Mouse (Mus musculus) heart, embryonic 12.5 days (tissue): Measurements from ENCODE around the gene Tmem8. TPM values are rescaled to one million over a fixed set of nuclear protein-coding genes. Genes with fewer than 3 reads are reported as not detected.

Source experiments
- ATAC-seq: fragments of 200-750 bp; cut with Nextera tagmentation; 2 replicates; pipeline ENCODE4 v1.8.0; 2017; ENCODE audit warnings: moderate TSS enrichment, moderate library complexity; ENCODE audit not compliant: insufficient number of reproducible peaks, low FRiP score
- H3K27ac ChIP-seq: fragments of 300-500 bp; sonication (generic); 2 replicates; pipeline ENCODE4 v1.5.1; 2016; ENCODE audit warnings: mild to moderate bottlenecking, moderate library complexity; ENCODE audit not compliant: poor library complexity, severe bottlenecking
- H3K27me3 ChIP-seq: fragments of 300-500 bp; sonication (generic); replicated peaks from 2 replicates; pipeline ENCODE4 v1.6.1; 2016; ENCODE audit warnings: mild to moderate bottlenecking, moderate library complexity
- H3K36me3 ChIP-seq: fragments of 300-500 bp; sonication (generic); 2 replicates; pipeline ENCODE4 v1.6.1; 2016; ENCODE audit warnings: mild to moderate bottlenecking, moderate library complexity
- H3K4me1 ChIP-seq: fragments of 300-500 bp; sonication (generic); replicated peaks from 2 replicates; pipeline ENCODE4 v1.6.1; 2016; ENCODE audit warnings: mild to moderate bottlenecking
- H3K4me2 ChIP-seq: fragments of 300-500 bp; sonication (generic); 2 replicates; pipeline ENCODE4 v1.6.1; 2016; ENCODE audit warnings: mild to moderate bottlenecking, moderate library complexity
- H3K4me3 ChIP-seq: fragments of 300-500 bp; sonication (generic); 2 replicates; pipeline ENCODE4 v1.5.1; 2016; ENCODE audit warnings: mild to moderate bottlenecking
- H3K9ac ChIP-seq: fragments of 300-500 bp; sonication (generic); 2 replicates; pipeline ENCODE4 v1.6.1; 2016; ENCODE audit warnings: mild to moderate bottlenecking, moderate library complexity
- H3K9me3 ChIP-seq: fragments of 300-500 bp; sonication (generic); replicated peaks from 2 replicates; pipeline ENCODE4 v1.6.1; 2016; ENCODE audit warnings: mild to moderate bottlenecking, moderate library complexity
- WGBS: fragments of 180-500 bp; shearing (Covaris S2); methylation state at CpG from one replicate; pipeline ENCODE4 v1.1.7; 2016; 5-methylcytosine and 5-hydroxymethylcytosine counted together
- polyA plus RNA-seq: library from polyadenylated mRNA; unstranded; fragments of >200 nt; fragmentation: Nextera tagmentation; extraction: Ambion mirVana; gene quantifications from 2 replicates; pipeline ENCODE4 v1.2.1, GENCODE M21; 2016

Tmem8 gene
- polyA plus RNA-seq, 1 experiment from 2014 or later, result 1.2 TPM

DNA sequence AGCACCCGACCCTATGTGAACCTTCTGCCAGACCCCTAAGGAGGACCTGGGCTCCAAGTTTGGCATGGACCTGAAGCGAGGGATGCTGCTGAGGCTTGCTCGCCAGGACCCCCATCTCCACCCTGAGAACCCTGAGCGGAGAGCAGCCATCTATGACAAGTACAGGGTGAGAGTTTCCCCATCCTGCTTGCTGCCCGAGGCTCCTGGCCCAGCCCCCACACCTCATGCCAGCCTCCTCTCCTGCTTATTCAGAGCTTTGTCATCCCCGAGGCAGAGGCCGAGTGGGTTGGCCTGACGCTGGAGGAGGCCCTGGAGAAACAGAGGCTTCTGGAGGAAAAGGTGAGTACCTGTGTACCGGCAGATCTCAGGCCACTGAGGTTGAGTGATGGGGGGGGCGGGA, 12.1 kb downstream of the Tmem8 start:
- H3K9ac ChIP-seq, result no peak overlapping the region
- no peaks in the 10 kb centered on the region for H3K9me3 ChIP-seq
- no peak for ATAC-seq
- 0 out of 2 replicates have a peak, but pooled peaks cover 4% of the 10 kb centered on the region for H3K27me3 ChIP-seq
- H3K4me1 ChIP-seq, result peaks cover 8% of the 10 kb centered on the region
- peaks cover 53% of the 10 kb centered on the region for H3K36me3 ChIP-seq
- H3K4me3 ChIP-seq, result no peak overlapping the region
- no peak overlapping the region for H3K27ac ChIP-seq
- 91% methylated on average over 10 of the region's 10 CpGs for WGBS
- H3K4me2 ChIP-seq, result no peak overlapping the region

DNA sequence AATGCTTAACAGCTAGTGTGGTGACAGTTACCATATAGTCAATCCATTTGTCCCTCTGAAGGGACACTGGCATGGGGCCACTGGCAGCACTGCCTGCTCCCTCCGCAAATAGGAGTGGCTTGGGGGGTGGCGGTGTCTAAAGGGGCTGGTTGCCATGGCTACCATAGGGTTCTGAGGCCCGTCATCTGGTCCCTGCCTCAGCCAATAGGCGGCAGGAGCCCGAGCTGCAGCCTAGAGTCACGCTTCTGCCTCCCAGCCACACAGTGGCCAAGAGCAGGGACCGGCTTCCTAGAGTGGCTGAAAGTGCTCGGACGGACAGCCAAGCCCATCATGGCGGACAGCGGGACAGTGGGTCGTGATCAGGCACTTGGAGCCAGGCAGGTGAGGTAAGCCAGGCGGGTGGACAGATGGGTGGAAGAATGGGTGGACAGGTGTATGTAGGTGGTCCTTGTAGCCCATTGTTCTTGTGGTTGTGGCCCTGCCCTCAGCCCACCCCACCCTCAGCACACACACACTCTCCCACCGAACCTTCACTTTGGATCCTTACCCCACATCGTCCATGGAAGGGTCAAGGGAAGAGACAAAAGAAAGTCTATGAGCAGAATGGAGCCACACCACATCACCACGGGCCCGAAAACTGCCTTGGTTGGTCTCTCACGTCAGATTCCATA, 18.1 kb downstream of the Tmem8 start:
- H3K27me3 ChIP-seq, result no peaks in the 10 kb centered on the region
- H3K27ac ChIP-seq, result no peak overlapping the region
- WGBS, result 89% methylated on average over 18 of the region's 18 CpGs
- no peak for ATAC-seq
- no peaks in the 10 kb centered on the region for H3K9me3 ChIP-seq
- no peak overlapping the region for H3K4me2 ChIP-seq
- no peak overlapping the region for H3K9ac ChIP-seq
- H3K4me1 ChIP-seq, result no peaks in the 10 kb centered on the region
- H3K4me3 ChIP-seq, result no peak overlapping the region
- peaks cover 61% of the 10 kb centered on the region for H3K36me3 ChIP-seq

DNA sequence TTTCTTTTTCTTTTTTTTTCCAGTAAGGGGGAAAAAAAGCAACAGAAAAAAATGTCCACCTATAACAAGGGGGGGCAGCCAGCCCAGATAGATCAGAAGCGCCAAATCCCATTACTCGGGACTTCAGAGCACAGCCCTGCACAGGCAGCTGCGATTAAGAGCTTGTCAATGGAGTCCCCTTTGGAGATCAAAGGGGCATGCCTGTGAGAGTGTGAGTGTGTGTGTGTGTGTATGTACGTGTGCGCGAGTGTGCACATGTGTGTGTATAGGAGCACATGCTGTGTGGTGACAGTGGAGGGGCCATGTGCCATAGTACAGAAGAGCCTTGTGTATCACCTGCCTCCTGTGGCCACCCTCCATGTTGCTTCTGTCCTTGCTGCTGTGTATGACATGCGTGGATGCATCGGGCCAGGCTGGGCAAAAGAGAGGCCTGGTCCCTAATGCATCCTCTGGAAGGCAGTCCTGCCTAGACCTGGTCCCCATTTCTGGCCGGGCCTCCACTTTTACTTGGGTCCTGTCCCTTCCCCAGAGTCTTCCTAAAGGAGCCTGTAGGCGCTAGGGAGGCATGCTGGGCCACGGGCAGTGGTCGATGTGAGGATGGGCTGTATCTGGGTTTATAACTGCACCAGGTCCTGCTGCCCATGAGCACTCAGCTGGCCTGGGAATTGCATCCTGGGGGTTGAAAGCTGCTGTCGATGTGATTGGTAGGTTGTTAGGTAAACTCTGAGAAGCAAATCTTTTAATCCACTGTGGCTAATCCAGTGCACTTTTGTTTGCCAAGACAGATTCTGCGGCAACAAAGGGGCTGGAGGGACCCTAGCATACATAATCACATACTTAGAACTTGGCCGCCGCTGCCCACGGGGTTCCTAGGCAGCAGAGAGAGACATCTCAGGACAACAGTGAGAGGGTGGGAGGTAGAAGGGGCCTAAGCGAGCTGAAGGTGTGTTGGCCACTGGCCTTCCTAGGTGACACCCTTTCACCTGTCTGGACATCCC, 19.1 kb downstream of the Tmem8 start:
- Histone ChIP-seq H3K4me1 (0 out of 2 replicates have a peak, but pooled peaks cover 2% of the 10 kb centered on the region), H3K4me2 (no peak overlapping the region), H3K4me3 (no peak overlapping the region), H3K9ac (no peak overlapping the region), H3K27me3 (no peaks in the 10 kb centered on the region), H3K36me3 (peaks cover 51% of the 10 kb centered on the region), H3K9me3 (no peaks in the 10 kb centered on the region), H3K27ac (no peak overlapping the region)
- 91% methylated on average over 18 of the region's 18 CpGs for WGBS
- ATAC-seq, result no peak

DNA sequence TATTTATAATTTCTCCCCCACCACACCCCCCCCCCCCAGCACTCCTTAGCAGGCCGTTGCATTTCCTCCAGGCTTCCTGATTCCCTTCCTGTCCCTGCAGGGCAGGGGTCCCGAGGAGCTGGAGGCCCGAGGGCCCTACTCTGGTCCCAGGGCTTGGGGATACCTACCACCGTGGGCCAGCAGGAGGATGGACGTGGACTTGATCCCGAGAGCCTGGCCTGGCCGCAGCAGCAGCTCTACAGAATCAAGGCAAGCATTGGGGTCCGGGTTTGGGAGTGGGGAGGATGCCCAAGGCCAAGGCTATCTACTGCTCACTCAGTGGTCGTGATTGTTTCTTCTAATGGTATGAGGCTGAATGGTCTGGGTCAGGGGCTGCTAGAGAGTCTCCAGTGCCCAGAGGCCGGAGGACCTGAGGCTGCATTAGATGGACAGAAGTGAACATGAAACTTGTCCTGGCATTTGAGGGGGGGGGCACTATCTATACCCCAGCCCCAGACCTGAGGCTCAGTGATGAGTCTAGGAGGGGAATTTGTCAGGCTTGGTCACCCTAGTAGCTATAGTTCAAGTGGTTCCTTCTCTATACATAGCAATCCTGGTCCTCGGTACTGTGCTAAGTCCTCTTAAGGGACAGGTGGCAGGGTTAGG, 24.1 kb downstream of the Tmem8 start:
- peak overlapping the region; percentile 84; the same call in 1 of the 2 replicates for H3K4me2 ChIP-seq
- no peak for ATAC-seq
- WGBS, result 78% methylated on average over 11 of the region's 11 CpGs
- H3K4me3 ChIP-seq, result no peak overlapping the region
- no peaks in the 10 kb centered on the region for H3K27me3 ChIP-seq
- H3K4me1 ChIP-seq, result peaks cover 29% of the 10 kb centered on the region
- H3K9me3 ChIP-seq, result no peaks in the 10 kb centered on the region
- peaks cover 4% of the 10 kb centered on the region; the same call in 1 of the 2 replicates for H3K36me3 ChIP-seq
- H3K9ac ChIP-seq, result no peak overlapping the region
- no peak overlapping the region for H3K27ac ChIP-seq

DNA sequence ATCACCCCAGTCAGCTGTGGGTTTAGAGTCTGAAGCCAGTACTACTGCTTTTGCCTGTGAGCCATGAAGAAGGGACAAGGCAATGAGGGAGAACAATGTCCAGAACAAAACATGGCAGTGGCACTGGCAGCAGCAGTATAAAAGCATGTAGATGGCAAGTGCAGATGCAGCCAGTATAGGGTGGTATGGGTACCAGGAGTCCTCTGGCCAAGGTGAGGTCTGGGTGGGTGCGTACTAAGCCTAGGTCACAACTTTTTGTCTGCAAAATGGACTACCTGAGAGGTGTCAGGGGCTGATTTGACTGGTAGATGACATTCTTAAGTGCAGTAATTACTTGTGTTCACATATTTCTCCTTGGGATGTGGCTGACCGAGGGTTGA, 24.6 kb downstream of the Tmem8 start:
- Histone ChIP-seq H3K36me3 (peaks cover 9% of the 10 kb centered on the region), H3K27ac (peak overlapping the region; percentile 26; the same call in 1 of the 2 replicates), H3K4me2 (peak overlapping the region; percentile 84), H3K4me1 (peaks cover 29% of the 10 kb centered on the region), H3K9ac (0 out of 2 replicates have a peak overlapping the region, but pooled peaks have one; percentile 42), H3K9me3 (no peaks in the 10 kb centered on the region), H3K27me3 (no peaks in the 10 kb centered on the region), H3K4me3 (peak overlapping the region; percentile 88)
- ATAC-seq, result no peak
- 70% methylated on average over 2 of the region's 2 CpGs for WGBS

DNA sequence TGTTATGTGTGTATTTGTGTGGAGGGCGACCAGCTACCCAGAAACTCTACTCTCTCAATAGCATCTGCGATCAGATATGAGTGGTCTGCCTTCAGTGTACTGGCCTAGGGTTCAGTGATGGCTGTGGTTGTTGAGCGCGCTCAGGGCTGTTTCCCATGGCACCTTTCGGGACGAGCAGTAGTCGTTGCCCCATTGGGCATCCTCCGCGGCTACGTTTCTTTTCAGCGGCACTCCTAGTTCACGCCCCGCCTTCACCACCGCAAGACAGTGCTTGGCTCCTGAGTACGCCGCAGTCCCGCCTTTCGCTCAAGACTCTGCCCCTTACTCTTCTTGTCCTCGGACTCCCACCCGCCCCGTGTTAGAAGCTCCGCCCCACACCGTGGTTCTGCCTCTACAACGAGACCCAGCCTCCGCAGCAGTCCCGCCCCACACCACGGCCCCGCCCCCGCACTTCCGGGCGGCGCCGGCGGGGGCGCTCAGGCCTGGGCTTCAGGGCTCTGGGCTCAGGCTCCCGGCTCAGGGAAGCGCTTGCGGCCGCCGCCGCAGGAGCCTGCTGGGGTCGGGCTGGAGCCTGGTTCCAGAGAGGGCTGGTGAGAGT, 25.2 kb downstream of the Tmem8 start, which contains the start of gene Axin1:
Axin1 (plus strand) TSS at position 450 of the 598 bp plus-strand sequence.
- Histone ChIP-seq H3K4me1 (peaks cover 29% of the 10 kb centered on the region), H3K9me3 (no peaks in the 10 kb centered on the region), H3K27me3 (no peaks in the 10 kb centered on the region), H3K9ac (peak within 1 kb of the TSS; percentile 90), H3K4me3 (peak within 1 kb of the TSS; percentile 88), H3K4me2 (peak within 1 kb of the TSS; percentile 84), H3K36me3 (peaks cover 15% of the 10 kb centered on the region), H3K27ac (peak within 1 kb of the TSS; percentile 93)
- WGBS, result 1% methylated on average over 42 of the region's 42 CpGs
- peak; percentile 97 for ATAC-seq

DNA sequence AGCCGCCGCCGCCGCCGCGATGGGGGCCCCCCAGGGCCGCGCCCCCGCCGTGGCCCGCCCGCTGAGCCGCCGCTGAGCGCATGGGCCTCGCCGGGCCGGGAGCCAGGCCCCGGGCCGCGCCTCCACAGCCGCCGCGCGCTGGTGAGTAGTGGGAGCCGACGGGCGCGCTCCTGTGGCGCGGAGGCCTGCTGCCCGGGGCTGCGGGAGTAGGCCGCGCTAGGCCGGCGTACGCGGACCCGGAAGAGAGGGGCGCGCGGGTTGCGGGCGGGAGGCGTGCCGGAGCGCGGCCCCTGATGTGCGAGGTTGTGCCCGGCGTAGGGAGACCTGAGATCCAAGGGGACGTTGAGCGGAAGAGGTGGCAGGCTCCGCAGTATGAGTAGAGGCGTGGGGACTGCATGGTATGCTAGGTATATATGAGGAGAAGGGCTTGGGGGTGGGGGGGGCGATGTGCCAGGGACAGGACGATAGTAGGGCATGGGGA, 25.8 kb downstream of the Tmem8 start:
- Histone ChIP-seq H3K4me2 (peak overlapping the region; percentile 84), H3K9me3 (no peaks in the 10 kb centered on the region), H3K36me3 (peaks cover 17% of the 10 kb centered on the region), H3K27ac (peak overlapping the region; percentile 93), H3K4me1 (peaks cover 29% of the 10 kb centered on the region), H3K27me3 (no peaks in the 10 kb centered on the region), H3K9ac (peak overlapping the region; percentile 90), H3K4me3 (peak overlapping the region; percentile 88)
- peak; percentile 80 for ATAC-seq
- under 1% methylated on average over 57 of the region's 58 CpGs for WGBS

DNA sequence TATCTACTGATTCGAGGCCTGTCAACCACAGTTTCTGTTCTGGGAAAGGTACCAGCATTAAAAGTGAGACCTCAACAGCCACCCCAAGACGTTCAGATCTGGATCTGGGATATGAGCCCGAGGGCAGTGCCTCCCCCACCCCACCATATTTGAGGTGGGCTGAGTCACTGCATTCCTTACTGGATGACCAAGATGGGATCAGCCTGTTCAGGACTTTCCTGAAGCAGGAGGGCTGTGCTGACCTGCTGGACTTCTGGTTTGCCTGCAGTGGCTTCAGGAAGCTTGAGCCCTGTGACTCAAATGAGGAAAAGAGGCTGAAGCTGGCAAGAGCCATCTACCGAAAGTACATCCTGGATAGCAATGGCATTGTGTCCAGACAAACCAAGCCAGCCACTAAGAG, 29.7 kb downstream of the Tmem8 start:
- H3K4me3 ChIP-seq, result no peak overlapping the region
- H3K36me3 ChIP-seq, result peaks cover 47% of the 10 kb centered on the region
- H3K9ac ChIP-seq, result no peak overlapping the region
- no peaks in the 10 kb centered on the region for H3K27me3 ChIP-seq
- peaks cover 23% of the 10 kb centered on the region for H3K4me1 ChIP-seq
- no peak overlapping the region for H3K4me2 ChIP-seq
- no peaks in the 10 kb centered on the region for H3K9me3 ChIP-seq
- H3K27ac ChIP-seq, result no peak overlapping the region
- WGBS, result 86% methylated on average over 4 of the region's 4 CpGs
- ATAC-seq, result no peak

DNA sequence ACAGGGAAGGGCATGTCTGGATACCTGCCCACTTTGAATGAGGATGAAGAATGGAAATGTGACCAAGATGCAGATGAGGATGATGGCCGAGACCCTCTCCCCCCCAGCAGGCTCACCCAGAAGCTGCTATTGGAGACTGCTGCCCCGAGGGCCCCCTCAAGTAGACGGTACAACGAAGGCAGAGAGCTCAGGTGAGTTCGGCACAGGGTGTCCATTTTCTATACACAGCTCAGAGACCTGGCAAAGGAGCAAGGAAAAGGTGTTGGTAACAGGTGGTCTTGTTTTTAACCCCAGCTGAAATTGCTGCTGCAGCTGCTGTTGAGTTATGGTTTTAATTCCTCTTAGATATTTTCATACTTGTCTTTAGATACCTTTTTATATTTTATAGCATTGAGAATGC, 30.3 kb downstream of the Tmem8 start:
- no peaks in the 10 kb centered on the region for H3K9me3 ChIP-seq
- H3K9ac ChIP-seq, result no peak overlapping the region
- ATAC-seq, result no peak
- no peaks in the 10 kb centered on the region for H3K27me3 ChIP-seq
- no peak overlapping the region for H3K27ac ChIP-seq
- H3K4me1 ChIP-seq, result peaks cover 20% of the 10 kb centered on the region
- H3K36me3 ChIP-seq, result peaks cover 53% of the 10 kb centered on the region
- 94% methylated on average over 5 of the region's 5 CpGs for WGBS
- no peak overlapping the region for H3K4me3 ChIP-seq
- H3K4me2 ChIP-seq, result no peak overlapping the region

DNA sequence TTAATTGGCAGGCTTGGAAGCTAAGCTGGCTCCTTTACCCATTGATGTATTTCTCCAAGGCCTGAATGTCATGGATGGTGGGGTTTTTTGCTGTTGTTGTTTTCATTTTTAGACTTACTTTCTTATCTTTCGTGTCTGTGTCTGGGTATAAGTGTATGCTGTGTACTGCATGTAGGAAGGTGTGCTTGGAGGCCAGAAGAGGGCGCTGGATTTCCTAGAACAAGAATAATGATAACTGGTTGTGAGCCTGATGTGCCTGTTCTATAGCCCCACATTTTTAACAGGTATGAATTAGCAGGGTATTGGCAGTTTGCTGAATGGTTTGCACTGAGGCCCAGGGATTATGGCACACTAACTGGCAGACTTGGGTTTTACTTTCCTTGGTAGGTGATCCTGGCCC, 36.0 kb downstream of the Tmem8 start:
- no peaks in the 10 kb centered on the region for H3K4me1 ChIP-seq
- H3K27ac ChIP-seq, result no peak overlapping the region
- ATAC-seq, result no peak
- 0 out of 2 replicates have a peak, but pooled peaks cover 2% of the 10 kb centered on the region for H3K9me3 ChIP-seq
- 76% methylated on average over 2 of the region's 2 CpGs for WGBS
- H3K4me3 ChIP-seq, result no peak overlapping the region
- H3K36me3 ChIP-seq, result peaks cover 80% of the 10 kb centered on the region
- H3K9ac ChIP-seq, result no peak overlapping the region
- no peaks in the 10 kb centered on the region for H3K27me3 ChIP-seq
- no peak overlapping the region for H3K4me2 ChIP-seq
